Mouse (Mus musculus) forebrain, embryonic 12.5 days (tissue): ENCODE results near the gene Chst11. TPM values are rescaled to one million over a fixed set of nuclear protein-coding genes. Genes with fewer than 3 reads are reported as not detected.

Experiments
- ATAC-seq: fragments of 200-750 bp; cut with Nextera tagmentation; 2 replicates; pipeline ENCODE4 v1.8.0; 2017; ENCODE audit warnings: moderate TSS enrichment; ENCODE audit not compliant: low FRiP score
- H3K27ac ChIP-seq: fragments of 300-500 bp; sonication (generic); 2 replicates; pipeline ENCODE4 v1.5.1; 2016; ENCODE audit warnings: mild to moderate bottlenecking
- H3K27me3 ChIP-seq: fragments of 300-500 bp; sonication (generic); 2 replicates; pipeline ENCODE4 v1.6.1; 2016; ENCODE audit warnings: mild to moderate bottlenecking
- H3K36me3 ChIP-seq: fragments of 300-500 bp; sonication (generic); replicated peaks from 2 replicates; pipeline ENCODE4 v1.6.1; 2016; ENCODE audit warnings: mild to moderate bottlenecking
- H3K4me1 ChIP-seq: fragments of 300-500 bp; sonication (generic); 2 replicates; pipeline ENCODE4 v1.6.1; 2016
- H3K4me2 ChIP-seq: fragments of 300-500 bp; sonication (generic); 2 replicates; pipeline ENCODE4 v1.6.1; 2016; ENCODE audit warnings: mild to moderate bottlenecking, moderate library complexity
- H3K4me3 ChIP-seq: fragments of 300-500 bp; sonication (generic); replicated peaks from 2 replicates; pipeline ENCODE4 v1.5.1; 2016; ENCODE audit warnings: mild to moderate bottlenecking
- H3K9ac ChIP-seq: fragments of 300-500 bp; sonication (generic); 2 replicates; pipeline ENCODE4 v1.6.1; 2016; ENCODE audit warnings: mild to moderate bottlenecking
- H3K9me3 ChIP-seq: fragments of 300-500 bp; sonication (generic); 2 replicates; pipeline ENCODE4 v1.6.1; 2016
- WGBS: fragments of 180-500 bp; shearing (Covaris S2); methylation state at CpG from one replicate; pipeline ENCODE4 v1.1.7; 2016; 5-methylcytosine and 5-hydroxymethylcytosine counted together
- polyA plus RNA-seq: library from polyadenylated mRNA; unstranded; fragments of >200 nt; fragmentation: Nextera tagmentation; extraction: Ambion mirVana; gene quantifications from 2 replicates; pipeline ENCODE4 v1.2.1, GENCODE M21; 2016

Gene Chst11
- 1.8 and 2.6 TPM in 2 replicates for polyA plus RNA-seq

DNA sequence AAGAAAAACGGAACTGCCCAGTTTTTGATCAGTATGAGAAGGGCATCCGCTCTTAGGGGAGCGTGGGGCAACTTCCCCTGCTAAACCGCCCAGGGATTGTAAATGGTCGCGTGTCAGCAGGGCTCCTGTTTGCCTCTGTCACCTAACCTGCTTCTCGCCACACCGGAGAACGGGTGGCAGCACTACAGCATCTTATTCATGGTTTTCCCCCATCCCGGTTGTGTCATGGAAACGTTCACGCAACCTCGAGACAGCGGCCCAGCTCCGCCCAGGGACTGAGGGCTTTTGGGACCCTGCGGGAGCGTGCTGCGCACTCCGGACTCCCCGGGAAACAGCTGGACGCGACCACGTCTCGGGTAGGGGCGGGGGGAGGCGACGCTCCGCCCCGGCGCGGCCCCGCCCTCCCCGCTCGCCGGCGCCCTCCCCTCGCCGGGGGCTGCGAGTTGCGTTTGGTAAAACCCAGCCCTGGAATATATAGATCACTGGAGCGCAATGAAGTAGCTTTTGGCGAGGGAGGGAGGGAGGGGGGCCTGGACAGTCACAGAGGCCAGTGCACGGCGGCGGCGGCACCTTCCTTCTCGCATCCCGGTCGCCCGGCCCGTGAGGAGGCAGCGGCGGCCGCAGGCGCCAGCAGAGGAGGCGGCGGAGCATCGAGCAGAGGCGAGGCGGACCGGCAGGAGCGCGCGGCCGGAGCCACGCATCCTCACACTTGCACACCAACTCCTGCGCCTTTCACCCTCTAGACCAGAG lies at the start of gene Chst11:
Gene Chst11, plus strand, starts transcription at position 549 of the 750 bp plus-strand sequence.
- Histone ChIP-seq H3K27me3 (peaks cover 32% of the 10 kb centered on the region), H3K36me3 (no peaks in the 10 kb centered on the region), H3K9me3 (no peaks in the 10 kb centered on the region), H3K9ac (peak within 1 kb of the TSS; percentile 87), H3K4me2 (peak within 1 kb of the TSS; percentile 93), H3K27ac (peak within 1 kb of the TSS; percentile 86), H3K4me1 (peaks cover 37% of the 10 kb centered on the region), H3K4me3 (peak within 1 kb of the TSS; percentile 80)
- WGBS, result under 1% methylated on average over 60 of the region's 67 CpGs
- peak; percentile 89 for ATAC-seq

DNA sequence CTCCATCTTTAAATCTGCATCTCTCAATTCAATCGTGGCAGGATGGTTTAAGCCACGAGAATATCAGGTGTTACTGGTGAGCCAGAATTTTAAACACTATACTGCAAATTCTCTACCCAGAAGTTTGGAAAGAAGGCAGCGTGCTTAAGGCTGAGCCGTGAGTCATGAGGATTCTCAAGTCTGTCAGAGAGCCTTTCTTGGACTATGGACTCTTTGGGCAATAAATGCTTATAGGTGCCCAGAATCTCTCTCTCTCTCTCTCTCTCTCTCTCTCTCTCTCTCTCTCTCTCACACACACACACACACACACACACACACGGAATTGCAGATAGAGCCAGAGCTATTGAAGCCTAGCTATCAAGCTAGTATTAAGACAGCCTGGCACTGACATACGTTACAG lies 49.5 kb upstream of the Chst11 start:
- 87% methylated on average over 6 of the region's 6 CpGs for WGBS
- Histone ChIP-seq H3K4me2 (no peak overlapping the region), H3K4me1 (no peaks in the 10 kb centered on the region), H3K9ac (no peak overlapping the region), H3K9me3 (no peaks in the 10 kb centered on the region), H3K4me3 (no peak overlapping the region), H3K36me3 (no peaks in the 10 kb centered on the region), H3K27ac (no peak overlapping the region), H3K27me3 (no peaks in the 10 kb centered on the region)
- no peak for ATAC-seq

DNA sequence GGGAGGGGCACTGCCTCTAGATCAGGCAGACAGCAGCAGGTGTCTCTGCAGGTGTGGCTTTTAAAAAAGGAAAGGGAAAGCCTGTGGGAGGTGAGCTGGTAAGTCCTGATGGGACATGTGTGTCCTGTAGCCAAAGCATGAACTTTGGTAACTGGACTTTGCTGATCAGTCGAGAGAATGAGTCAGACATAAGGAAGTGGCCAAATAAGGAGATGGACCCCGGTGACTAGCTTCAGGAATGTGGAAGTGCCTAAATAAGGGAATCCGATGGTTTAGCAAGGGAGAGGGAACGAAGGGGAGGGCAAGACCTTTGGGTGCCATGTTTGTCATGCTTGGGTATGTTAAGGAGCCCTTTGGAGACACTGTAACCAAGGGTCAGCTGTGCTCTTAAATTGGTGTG lies 31.9 kb upstream of the Chst11 start:
- 88% methylated on average over 4 of the region's 4 CpGs for WGBS
- H3K27me3 ChIP-seq, result no peaks in the 10 kb centered on the region
- H3K9me3 ChIP-seq, result 0 out of 2 replicates have a peak, but pooled peaks cover 5% of the 10 kb centered on the region
- no peaks in the 10 kb centered on the region for H3K4me1 ChIP-seq
- H3K9ac ChIP-seq, result no peak overlapping the region
- no peak overlapping the region for H3K4me3 ChIP-seq
- ATAC-seq, result no peak
- H3K36me3 ChIP-seq, result no peaks in the 10 kb centered on the region
- H3K27ac ChIP-seq, result no peak overlapping the region
- H3K4me2 ChIP-seq, result no peak overlapping the region

DNA sequence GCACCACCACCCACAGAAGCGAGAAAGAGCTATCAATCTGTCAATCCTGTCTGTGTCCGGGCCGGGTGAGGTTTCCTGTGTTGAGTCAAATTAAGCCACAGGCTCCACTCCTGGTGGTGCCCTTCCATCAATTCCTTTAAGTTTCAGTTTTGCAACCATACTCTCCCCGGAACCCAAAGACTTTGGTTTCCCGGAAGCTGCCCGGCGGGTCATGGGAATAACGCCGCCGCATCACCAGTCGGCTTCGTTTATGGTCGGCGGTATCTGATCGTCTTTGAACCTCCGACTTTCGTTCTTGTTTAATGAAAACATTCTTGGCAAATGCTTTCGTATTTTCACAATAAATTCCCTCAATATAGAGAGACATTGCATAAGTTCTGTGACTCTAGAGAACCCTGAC lies 30.2 kb upstream of the Chst11 start:
- no peak for ATAC-seq
- Histone ChIP-seq H3K4me2 (no peak overlapping the region), H3K27me3 (no peaks in the 10 kb centered on the region), H3K36me3 (no peaks in the 10 kb centered on the region), H3K9me3 (0 out of 2 replicates have a peak, but pooled peaks cover 5% of the 10 kb centered on the region), H3K4me3 (no peak overlapping the region), H3K4me1 (no peaks in the 10 kb centered on the region), H3K27ac (no peak overlapping the region), H3K9ac (no peak overlapping the region)
- WGBS, result 94% methylated on average over 18 of the region's 18 CpGs

DNA sequence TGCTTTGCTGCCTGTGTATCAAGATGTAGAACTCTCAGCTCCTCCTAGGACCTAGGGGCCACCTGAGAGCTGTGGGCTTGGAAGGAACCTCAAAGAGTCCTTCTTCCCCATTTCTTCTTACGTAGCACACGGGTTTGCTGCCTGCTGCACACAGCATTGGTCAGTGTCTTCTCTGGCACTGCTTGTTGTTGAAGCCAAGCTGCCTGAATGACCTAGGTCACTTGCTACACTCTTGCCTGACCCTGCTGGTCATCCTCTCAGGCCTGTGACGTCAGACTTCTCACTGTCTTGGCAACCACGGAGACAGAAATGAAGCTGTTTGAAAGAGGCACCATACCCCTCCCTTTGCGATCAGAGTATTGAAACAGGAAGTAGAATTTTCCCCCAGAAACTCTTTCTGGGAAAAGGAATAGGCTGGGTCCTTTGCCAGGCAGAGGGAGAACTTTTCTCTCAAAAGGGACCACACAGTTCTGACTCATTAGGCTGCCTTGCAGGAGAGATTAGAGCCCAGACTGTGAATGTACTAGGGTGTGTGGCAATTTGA lies 27.0 kb upstream of the Chst11 start:
- ATAC-seq, result no peak
- 80% methylated on average over 5 of the region's 5 CpGs for WGBS
- Histone ChIP-seq H3K9me3 (0 out of 2 replicates have a peak, but pooled peaks cover 5% of the 10 kb centered on the region), H3K27ac (no peak overlapping the region), H3K4me1 (no peaks in the 10 kb centered on the region), H3K4me2 (no peak overlapping the region), H3K9ac (no peak overlapping the region), H3K27me3 (no peaks in the 10 kb centered on the region), H3K4me3 (no peak overlapping the region), H3K36me3 (no peaks in the 10 kb centered on the region)

DNA sequence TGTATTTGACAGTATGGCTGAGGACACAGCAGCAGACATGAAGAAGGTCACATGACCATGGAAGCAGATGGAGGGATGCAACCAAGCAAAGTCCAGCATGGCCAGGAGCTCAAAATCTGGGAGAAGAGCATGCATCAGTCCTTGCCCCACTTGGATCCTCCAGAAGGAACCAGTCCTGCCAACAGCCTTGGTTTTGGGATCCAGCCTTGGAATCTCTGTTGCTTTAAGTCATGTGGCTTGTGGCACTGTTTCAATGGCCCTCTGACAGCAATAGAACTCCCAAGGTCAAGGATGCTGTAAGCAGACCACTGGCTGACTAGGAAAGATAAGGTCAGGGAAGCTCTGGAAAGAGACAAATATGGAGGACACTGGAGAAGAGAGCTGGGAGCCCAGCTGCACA lies 26.0 kb upstream of the Chst11 start:
- H3K9me3 ChIP-seq, result 0 out of 2 replicates have a peak, but pooled peaks cover 1% of the 10 kb centered on the region
- no peak for ATAC-seq

DNA sequence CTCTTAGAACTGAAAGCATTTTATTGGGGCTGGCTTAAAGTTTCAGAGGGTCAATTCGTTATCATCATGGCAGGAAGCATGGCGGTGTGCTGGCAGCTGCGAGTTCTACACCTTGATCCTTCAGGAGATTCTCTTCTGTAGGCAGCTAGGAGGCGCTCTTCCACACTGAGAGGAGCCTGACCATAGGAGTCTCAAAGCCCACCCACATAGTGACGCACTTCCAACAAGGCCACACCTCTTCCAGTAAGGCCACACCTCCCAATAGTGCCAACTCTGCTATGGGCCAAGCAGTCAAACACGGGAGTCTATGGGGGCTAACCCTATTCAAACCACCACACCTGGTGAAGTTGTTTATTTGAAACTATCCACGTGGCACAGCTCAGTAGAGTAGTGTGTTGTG lies 24.0 kb upstream of the Chst11 start:
- Histone ChIP-seq H3K4me3 (no peak overlapping the region), H3K36me3 (no peaks in the 10 kb centered on the region), H3K27me3 (no peaks in the 10 kb centered on the region), H3K4me2 (no peak overlapping the region), H3K4me1 (no peaks in the 10 kb centered on the region), H3K9ac (no peak overlapping the region), H3K27ac (no peak overlapping the region), H3K9me3 (no peaks in the 10 kb centered on the region)
- WGBS, result 54% methylated on average over 7 of the region's 7 CpGs
- ATAC-seq, result no peak

More for the DNA sequence above, 26.0 kb upstream of the Chst11 start:
- no peak overlapping the region for H3K27ac ChIP-seq
- H3K9ac ChIP-seq, result no peak overlapping the region
- no peaks in the 10 kb centered on the region for H3K4me1 ChIP-seq
- H3K4me3 ChIP-seq, result no peak overlapping the region
- H3K36me3 ChIP-seq, result no peaks in the 10 kb centered on the region
- no peak overlapping the region for H3K4me2 ChIP-seq
- H3K27me3 ChIP-seq, result no peaks in the 10 kb centered on the region

DNA sequence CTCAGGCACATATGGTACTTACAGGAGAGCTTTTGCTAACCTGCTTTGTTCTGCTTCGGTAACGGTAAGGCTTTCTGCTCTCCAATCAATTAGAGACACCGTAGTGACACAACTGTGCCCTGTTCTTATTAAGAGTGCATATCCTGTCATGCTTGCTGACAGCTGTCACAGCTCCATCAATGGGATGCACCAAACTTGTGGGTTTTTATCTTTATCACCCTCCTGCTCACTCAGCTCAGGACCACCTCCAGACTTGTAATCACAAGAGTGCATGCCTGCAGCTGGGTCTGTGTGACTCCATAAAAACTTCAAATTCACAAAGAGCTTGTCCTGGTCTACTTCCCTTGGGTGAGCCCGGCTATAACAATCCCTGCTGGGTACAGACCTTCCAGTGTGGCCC lies 23.3 kb upstream of the Chst11 start:
- H3K4me2 ChIP-seq, result no peak overlapping the region
- H3K9ac ChIP-seq, result no peak overlapping the region
- H3K4me1 ChIP-seq, result no peaks in the 10 kb centered on the region
- no peak overlapping the region for H3K27ac ChIP-seq
- no peak overlapping the region for H3K4me3 ChIP-seq
- H3K36me3 ChIP-seq, result no peaks in the 10 kb centered on the region
- no peaks in the 10 kb centered on the region for H3K27me3 ChIP-seq
- no peak for ATAC-seq
- WGBS, result 88% methylated on average over 4 of the region's 4 CpGs
- no peaks in the 10 kb centered on the region for H3K9me3 ChIP-seq

DNA sequence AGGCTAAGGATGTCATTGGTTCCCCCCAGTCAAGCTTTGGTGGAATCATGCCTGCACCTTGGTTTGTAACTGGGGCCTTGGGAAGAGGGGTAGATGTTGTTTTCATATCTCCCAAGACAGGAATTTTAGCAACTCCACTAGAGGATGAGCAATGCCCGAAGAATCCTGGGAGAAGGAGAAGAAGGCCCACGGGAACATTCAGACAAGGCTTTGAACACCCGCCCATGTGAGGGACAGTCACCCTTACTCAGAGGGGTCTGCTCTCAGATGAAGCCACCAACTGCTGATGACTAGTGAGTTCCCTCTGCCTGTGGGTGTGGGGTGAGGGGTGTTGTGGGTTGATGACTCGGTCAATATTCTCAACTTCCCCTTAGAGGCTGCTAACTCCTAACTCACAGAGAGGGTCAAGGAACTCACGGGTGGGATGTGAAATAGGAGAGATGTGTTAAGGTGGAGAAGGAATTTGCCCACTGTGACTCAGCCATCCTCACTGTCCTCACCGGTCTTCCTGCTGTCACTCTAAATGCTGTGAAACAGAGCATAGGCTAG lies 22.8 kb upstream of the Chst11 start:
- Histone ChIP-seq H3K9me3 (no peaks in the 10 kb centered on the region), H3K9ac (no peak overlapping the region), H3K4me3 (no peak overlapping the region), H3K4me2 (no peak overlapping the region), H3K27ac (no peak overlapping the region), H3K4me1 (no peaks in the 10 kb centered on the region), H3K36me3 (no peaks in the 10 kb centered on the region), H3K27me3 (no peaks in the 10 kb centered on the region)
- ATAC-seq, result no peak
- WGBS, result 86% methylated on average over 6 of the region's 6 CpGs

DNA sequence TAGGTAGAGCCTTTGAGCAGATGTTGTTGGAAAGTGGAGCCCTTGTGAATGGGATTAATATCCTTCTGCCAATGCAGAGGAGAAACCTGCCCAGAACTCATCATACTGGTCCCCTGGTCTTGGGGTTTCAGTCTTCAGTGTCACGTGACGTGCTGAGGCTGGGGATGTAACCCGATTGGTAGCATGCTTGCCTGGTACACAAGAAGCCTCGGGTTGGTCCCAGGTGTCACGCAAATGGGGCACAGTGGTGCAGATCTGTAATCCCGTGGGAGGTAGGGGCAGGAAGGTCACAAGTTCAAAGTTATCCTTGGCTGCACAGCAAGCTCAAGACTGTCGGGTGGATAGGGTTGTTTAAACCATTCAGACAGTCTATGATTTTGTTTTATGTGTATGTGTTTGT lies 20.8 kb upstream of the Chst11 start:
- Histone ChIP-seq H3K9ac (no peak overlapping the region), H3K27ac (no peak overlapping the region), H3K27me3 (no peaks in the 10 kb centered on the region), H3K4me2 (no peak overlapping the region), H3K9me3 (no peaks in the 10 kb centered on the region), H3K4me3 (no peak overlapping the region), H3K4me1 (no peaks in the 10 kb centered on the region), H3K36me3 (no peaks in the 10 kb centered on the region)
- ATAC-seq, result no peak
- WGBS, result 75% methylated on average over 7 of the region's 7 CpGs

DNA sequence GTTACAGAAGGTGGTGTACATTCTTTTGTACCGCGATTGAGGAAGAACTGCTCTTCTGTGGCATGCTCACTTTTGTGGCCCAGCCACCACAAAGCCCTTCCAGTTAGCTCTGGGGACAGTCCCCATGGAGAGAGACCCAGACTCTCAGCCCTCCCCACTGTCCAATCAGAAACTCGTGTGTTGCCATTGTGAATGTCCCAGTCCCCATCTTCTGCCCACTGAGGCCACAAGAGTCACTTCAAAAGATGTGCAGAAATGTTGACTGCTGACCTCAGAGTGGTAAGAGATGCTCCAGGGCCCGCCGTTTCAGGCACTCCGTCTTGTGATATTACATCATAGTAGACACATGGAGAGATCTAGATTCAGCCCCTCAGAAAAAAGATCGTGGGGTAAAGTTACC lies 18.6 kb upstream of the Chst11 start:
- no peak overlapping the region for H3K4me2 ChIP-seq
- H3K9me3 ChIP-seq, result no peaks in the 10 kb centered on the region
- no peak for ATAC-seq
- no peaks in the 10 kb centered on the region for H3K4me1 ChIP-seq
- H3K36me3 ChIP-seq, result no peaks in the 10 kb centered on the region
- no peaks in the 10 kb centered on the region for H3K27me3 ChIP-seq
- H3K9ac ChIP-seq, result no peak overlapping the region
- 87% methylated on average over 7 of the region's 7 CpGs for WGBS
- no peak overlapping the region for H3K27ac ChIP-seq
- H3K4me3 ChIP-seq, result no peak overlapping the region

DNA sequence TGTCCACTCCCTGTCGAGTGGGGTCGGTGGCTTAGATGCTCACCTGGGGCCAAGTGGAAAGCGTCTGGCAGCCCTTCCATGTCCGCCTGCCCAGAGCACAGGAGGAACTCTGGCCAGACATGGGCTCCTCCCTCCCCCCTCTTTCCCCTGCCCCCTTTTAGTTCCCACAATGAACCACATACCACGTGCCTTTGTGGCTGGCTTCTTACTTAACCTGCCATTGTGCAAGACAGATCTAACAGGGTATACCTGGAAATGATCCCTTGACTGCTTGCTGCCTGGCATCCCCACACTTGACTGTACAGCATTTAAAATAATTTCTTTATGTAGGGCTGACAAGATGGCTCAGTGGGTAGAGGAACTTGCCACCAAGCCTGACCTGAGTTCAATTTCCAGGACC lies 15.7 kb upstream of the Chst11 start:
- H3K36me3 ChIP-seq, result no peaks in the 10 kb centered on the region
- ATAC-seq, result no peak
- no peaks in the 10 kb centered on the region for H3K9me3 ChIP-seq
- no peak overlapping the region for H3K27ac ChIP-seq
- no peaks in the 10 kb centered on the region; the same call in 1 of the 2 replicates for H3K27me3 ChIP-seq
- H3K4me1 ChIP-seq, result no peaks in the 10 kb centered on the region
- H3K4me2 ChIP-seq, result no peak overlapping the region
- 63% methylated on average over 5 of the region's 5 CpGs for WGBS
- no peak overlapping the region for H3K9ac ChIP-seq
- no peak overlapping the region for H3K4me3 ChIP-seq

DNA sequence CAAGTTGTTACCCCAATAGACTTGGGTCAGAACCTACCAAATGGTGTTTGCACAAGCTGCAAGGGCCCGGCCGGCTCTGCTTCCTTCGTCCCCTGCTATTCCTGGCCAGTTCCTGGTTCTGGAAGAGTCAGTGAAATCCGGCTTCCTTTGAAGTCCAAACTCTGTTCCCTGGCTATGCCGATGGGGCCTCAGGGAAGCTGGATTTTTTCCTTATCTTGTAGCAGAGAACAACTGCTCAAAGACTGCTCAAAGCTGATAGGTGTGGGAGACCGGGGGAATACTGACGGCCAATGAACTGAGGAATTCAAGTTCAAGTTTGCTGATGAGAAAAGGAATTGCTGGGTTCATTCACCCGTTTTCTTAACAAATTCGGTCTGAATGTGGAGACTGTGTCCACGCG lies 13.7 kb upstream of the Chst11 start:
- Histone ChIP-seq H3K4me2 (no peak overlapping the region), H3K27ac (no peak overlapping the region), H3K4me1 (no peaks in the 10 kb centered on the region), H3K9me3 (no peaks in the 10 kb centered on the region), H3K9ac (no peak overlapping the region), H3K4me3 (no peak overlapping the region), H3K27me3 (no peaks in the 10 kb centered on the region; the same call in 1 of the 2 replicates), H3K36me3 (no peaks in the 10 kb centered on the region)
- no peak for ATAC-seq
- WGBS, result 86% methylated on average over 11 of the region's 11 CpGs
